Mouse (Mus musculus) erythroblast, embryonic 14.5 days (primary cell): ENCODE measurements around the gene Ier5.

ENCODE experiments used
- GATA1 ChIP-seq: IDR thresholded peaks from 2 replicates; pipeline ENCODE4 v1.6.1; 2012; ENCODE audit warnings: low read length, inconsistent platforms, mixed read lengths
- TAL1 ChIP-seq: IDR thresholded peaks from 3 replicates; pipeline ENCODE4 v1.6.1; 2012; ENCODE audit warnings: low read length, inconsistent platforms, mixed read lengths

- TF ChIP-seq GATA1: no peak
- no peak for TF ChIP-seq TAL1
Measured at GRCm38 (mm10) chr1:155084839-155085238, 14.6 kb downstream of the Ier5 start.
